Mouse (Mus musculus) hematopoietic stem cell, adult 5-6 weeks (primary cell): ENCODE measurements around the gene Vmn1r213. TPM values are rescaled to one million over a fixed set of nuclear protein-coding genes. Genes with fewer than 3 reads are reported as not detected.

Source experiments
- ATAC-seq, 2 experiments: fragments of 125-278 bp in 1 of 2; replicated peaks in 1 of 2; 2 replicates each; pipeline ENCODE4 v1.8.0; 2016 to 2017; ENCODE audit warnings: inconsistent platforms in 2 of 2, mild to moderate bottlenecking in 2 of 2, moderate number of reproducible peaks in 2 of 2, low read depth in 1 of 2, moderate TSS enrichment in 1 of 2; ENCODE audit not compliant: low FRiP score in 2 of 2, poor library complexity in 2 of 2, severe bottlenecking in 2 of 2, insufficient read depth in 1 of 2, low TSS enrichment in 1 of 2
- total RNA-seq: library from RNA; stranded (forward); fragments of 172-1452, 232-1000 nt; gene quantifications from 2 replicates; pipeline ENCODE4 v1.2.3, GENCODE M21; 2017

Vmn1r213 gene
- not detected in 2 replicates for total RNA-seq

DNA sequence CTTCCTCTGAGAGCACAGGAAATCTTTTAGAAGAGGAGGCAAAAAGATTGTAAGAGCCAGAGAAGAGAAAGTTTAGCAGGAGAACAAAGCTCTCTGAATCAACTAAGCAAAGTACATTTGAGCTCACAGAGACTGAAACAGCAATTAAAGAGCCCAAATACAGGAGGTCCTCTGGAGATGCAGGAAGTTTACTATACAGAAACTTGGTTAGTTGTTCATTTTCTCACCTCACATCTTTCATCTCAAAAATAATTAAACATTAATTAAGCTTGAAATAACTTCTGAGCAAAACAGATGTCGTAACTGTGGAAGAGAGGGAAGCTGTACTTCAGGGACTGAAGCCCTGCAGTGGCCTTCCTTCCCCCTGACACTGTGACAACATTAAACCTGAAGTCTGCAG lies at the start of gene Vmn1r213:
Gene Vmn1r213 (plus strand): TSS at position 301 of the 400 bp plus-strand sequence.
- ATAC-seq: no peak

DNA sequence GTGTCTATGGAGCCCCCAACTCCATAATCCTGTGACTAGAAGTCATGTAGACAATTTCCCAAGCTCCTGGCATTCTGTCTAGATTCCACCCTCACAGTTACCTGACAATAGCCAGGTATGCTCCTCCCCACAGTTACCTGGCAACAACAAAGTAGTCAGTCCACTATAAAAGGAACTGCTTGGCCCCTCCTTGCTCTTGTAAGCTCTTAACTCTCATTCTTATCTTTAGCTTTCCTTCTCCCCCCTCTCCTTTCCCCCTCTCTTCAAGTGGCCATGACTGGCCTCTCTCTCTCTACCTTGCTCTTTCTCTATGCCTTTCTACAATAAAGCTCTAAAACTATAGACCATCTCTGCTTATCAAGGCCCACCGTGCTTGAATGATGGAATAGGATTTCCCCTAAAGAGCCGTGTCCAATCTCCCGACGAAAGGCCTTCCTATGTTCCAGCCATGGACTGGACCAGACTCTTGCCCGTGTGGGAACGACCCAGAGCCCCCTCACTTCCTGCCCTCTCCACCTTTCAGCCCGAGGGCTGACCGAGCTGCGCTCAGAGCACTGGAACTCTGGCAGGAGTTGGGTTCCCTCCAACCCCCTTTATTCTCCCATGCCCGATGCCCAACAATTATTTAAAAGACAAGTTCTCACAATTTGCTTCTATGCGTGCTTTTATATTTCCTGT lies 17.1 kb upstream of the Vmn1r213 start:
- ATAC-seq: no peak

DNA sequence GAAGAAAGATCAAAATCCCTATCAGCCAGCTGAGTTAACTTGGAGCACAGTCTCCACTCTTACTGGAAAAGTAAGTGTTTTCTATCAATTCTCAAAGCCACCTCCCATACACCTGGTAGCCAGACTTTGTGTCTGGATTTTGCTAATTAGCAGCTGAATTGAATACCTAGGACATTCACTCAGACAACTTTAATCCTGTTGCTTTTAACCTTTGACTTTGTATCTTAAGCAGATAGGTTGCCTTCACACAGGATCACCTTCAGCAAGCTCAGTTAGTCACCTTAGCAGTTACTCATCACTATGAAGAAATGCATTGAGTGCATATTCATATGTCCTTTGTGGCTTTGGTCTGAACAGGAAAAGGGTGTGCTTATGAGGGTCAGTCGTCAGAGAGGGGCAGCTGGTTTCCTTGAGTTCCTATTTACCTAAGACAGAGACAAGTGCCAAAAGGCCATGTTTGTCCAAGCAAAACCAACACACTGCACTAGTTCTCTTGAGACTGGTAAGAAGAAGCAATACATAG lies 15.2 kb upstream of the Vmn1r213 start:
- ATAC-seq: no peak

GRCm38 (mm10) chr13:22992721-22993120 lies 14.7 kb upstream of the Vmn1r213 start:
- no peak for ATAC-seq

DNA sequence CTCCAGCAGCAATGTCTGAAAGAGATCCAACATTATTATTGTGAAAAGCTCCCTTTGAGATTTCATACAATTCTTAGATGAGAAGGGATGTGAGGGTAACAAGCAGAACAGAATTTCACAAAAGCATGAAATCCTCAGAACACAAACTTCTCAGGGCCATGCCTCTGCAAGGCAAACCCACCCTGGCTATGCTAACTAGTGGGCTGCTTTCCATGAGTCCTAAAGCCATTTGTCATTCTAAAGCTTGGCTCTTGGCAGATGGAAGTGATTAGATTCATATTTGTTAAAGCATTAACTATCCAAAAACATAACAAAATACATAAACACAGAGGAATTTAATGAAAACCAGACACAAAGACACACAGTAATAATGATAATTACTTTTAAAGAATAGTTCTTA lies 10.7 kb downstream of the Vmn1r213 start:
- ATAC-seq: no peak

- no peak for ATAC-seq
These were observed 17.4 kb downstream of the Vmn1r213 start for GRCm38 (mm10) chr13:23024812-23025211.

GRCm38 (mm10) chr13:23030118-23030517 lies 22.7 kb downstream of the Vmn1r213 start, which contains the start of gene Vmn1r214:
Gene Vmn1r214 (plus strand): TSS chr13:23030418.
- ATAC-seq: no peak

DNA sequence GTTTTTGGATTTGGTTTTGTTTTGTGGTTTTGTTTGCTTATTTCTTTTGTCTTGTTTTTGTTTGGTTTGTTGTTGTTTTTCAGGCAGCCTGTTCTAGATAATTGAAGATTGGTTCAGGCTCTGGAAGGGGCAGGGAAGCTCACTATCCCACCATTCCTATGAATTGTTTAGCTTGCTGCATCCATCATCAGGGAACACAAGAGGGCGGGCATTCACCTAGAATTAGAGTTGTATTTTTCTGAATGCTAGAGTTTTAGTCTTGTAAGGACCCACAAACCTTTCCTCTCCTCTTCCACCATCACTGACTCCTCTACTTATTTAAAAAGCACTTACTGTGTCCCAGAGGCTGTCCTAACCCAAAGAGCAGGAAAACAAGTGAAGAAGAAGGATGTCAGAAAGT lies 50.3 kb downstream of the Vmn1r213 start:
- ATAC-seq: no peak

Other genes starting within 250 kb of the Vmn1r213 start
- not detected in 2 replicates for gene Vmn1r208, start 230.3 kb upstream of the Vmn1r213 start, total RNA-seq
- not detected in 2 replicates for gene Vmn1r209, start 198.0 kb upstream of the Vmn1r213 start, total RNA-seq
- not detected in 2 replicates for gene Vmn1r210, start 176.3 kb upstream of the Vmn1r213 start, total RNA-seq
- gene Vmn1r211, start 150.1 kb upstream of the Vmn1r213 start, total RNA-seq: not detected in 2 replicates
- gene Vmn1r212, start 123.5 kb upstream of the Vmn1r213 start, total RNA-seq: not detected in 2 replicates
- gene Vmn1r214, start 22.8 kb downstream of the Vmn1r213 start, total RNA-seq: not detected in 2 replicates
- gene Vmn1r215, start 60.4 kb downstream of the Vmn1r213 start, total RNA-seq: not detected in 2 replicates
- gene Vmn1r217, start 110.6 kb downstream of the Vmn1r213 start, total RNA-seq: not detected in 2 replicates
- gene Vmn1r218, start 125.5 kb downstream of the Vmn1r213 start, total RNA-seq: not detected in 2 replicates
- gene Vmn1r219, start 151.7 kb downstream of the Vmn1r213 start, total RNA-seq: not detected in 2 replicates
- gene Vmn1r220, start 180.3 kb downstream of the Vmn1r213 start, total RNA-seq: not detected in 2 replicates
- not detected in 2 replicates for gene Vmn1r221, start 206.5 kb downstream of the Vmn1r213 start, total RNA-seq
- not detected in 2 replicates for gene Vmn1r222, start 228.3 kb downstream of the Vmn1r213 start, total RNA-seq
- not detected in 2 replicates for gene Vmn1r223, start 239.5 kb downstream of the Vmn1r213 start, total RNA-seq